Mouse (Mus musculus) neural tube, embryonic 12.5 days (tissue): Measurements from ENCODE around the gene Ablim1. TPM values are rescaled to one million over a fixed set of nuclear protein-coding genes. Genes with fewer than 3 reads are reported as not detected.

ENCODE experiments used
- ATAC-seq: fragments of 200-750 bp; cut with Nextera tagmentation; 2 replicates; pipeline ENCODE4 v1.8.0; 2017; ENCODE audit warnings: low read depth, mild to moderate bottlenecking, moderate TSS enrichment, moderate library complexity; ENCODE audit not compliant: low FRiP score
- H3K27ac ChIP-seq: fragments of 300-500 bp; sonication (generic); 2 replicates; pipeline ENCODE4 v1.5.1; 2016
- H3K27me3 ChIP-seq: fragments of 300-500 bp; sonication (generic); replicated peaks from 2 replicates; pipeline ENCODE4 v1.6.1; 2016; ENCODE audit warnings: mild to moderate bottlenecking
- H3K36me3 ChIP-seq: fragments of 300-500 bp; sonication (generic); 2 replicates; pipeline ENCODE4 v1.6.1; 2016; ENCODE audit warnings: mild to moderate bottlenecking
- H3K4me1 ChIP-seq: fragments of 300-500 bp; sonication (generic); 2 replicates; pipeline ENCODE4 v1.6.1; 2016
- H3K4me2 ChIP-seq: fragments of 300-500 bp; sonication (generic); replicated peaks from 2 replicates; pipeline ENCODE4 v1.6.1; 2016; ENCODE audit warnings: mild to moderate bottlenecking
- H3K4me3 ChIP-seq: fragments of 300-500 bp; sonication (generic); 2 replicates; pipeline ENCODE4 v1.5.1; 2016
- H3K9ac ChIP-seq: fragments of 300-500 bp; sonication (generic); 2 replicates; pipeline ENCODE4 v1.6.1; 2016; ENCODE audit warnings: mild to moderate bottlenecking
- H3K9me3 ChIP-seq: fragments of 300-500 bp; sonication (generic); 2 replicates; pipeline ENCODE4 v1.6.1; 2016; ENCODE audit warnings: mild to moderate bottlenecking
- WGBS: fragments of 180-500 bp; shearing (Covaris S2); methylation state at CpG from one replicate; pipeline ENCODE4 v1.1.7; 2016; 5-methylcytosine and 5-hydroxymethylcytosine counted together
- polyA plus RNA-seq: library from polyadenylated mRNA; unstranded; fragments of >200 nt; fragmentation: Nextera tagmentation; extraction: Ambion mirVana; gene quantifications from 2 replicates; pipeline ENCODE4 v1.2.1, GENCODE M21; 2016

The Ablim1 gene
- polyA plus RNA-seq, 1 experiment from 2014 or later: 34.9 TPM

DNA sequence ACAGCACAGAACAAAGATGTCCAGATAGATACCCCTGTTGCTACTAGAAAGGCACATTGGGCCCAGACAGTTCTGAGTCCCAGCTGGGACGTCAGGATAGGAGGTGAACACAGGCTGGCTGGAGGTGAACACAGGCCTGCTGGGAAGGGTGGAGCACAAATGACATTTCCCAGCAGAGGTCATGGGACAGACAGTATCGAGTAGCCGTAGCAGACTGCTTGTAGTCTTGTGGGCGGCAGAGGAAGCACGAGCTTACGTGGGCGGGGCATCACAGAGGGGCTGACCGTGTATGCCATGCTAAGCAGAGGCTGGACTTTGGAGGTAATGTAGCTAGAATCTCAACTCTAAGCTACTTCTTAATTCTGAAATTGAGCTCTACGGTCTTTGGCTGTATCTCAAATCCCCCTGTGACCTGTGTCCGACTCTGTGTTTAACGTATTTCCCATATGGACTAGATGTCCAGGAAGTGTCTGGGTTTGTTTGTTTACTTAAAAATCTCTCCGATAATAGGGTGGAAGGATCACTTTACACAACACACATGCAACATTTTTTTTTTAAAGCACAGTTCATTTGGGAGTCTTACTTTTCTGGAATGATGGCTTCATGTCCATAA is 114.1 kb downstream of the Ablim1 start:
- no peak overlapping the region for H3K4me3 ChIP-seq

DNA sequence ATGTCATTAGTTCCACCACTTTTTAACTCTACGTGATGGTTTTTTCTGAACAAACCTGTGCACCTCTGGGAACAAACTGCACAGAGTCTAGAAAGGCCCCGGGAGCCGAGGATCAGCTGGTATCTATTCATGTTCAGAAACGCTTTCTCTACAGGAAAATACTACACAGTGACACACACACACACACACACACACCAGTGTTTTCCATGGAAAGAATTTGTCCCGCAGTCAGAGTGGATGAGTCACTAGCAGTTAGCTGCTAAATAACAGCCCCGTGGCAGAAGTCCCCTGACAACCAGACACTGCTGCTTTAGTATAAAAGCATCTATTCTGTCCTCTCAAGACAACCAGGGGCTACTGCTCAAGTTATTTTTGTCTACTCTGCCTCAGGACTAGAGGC is 115.4 kb downstream of the Ablim1 start:
- no peak overlapping the region for H3K4me3 ChIP-seq
- H3K27me3 ChIP-seq: peaks cover 23% of the 10 kb centered on the region
- peaks cover 37% of the 10 kb centered on the region for H3K4me1 ChIP-seq
- no peak overlapping the region for H3K27ac ChIP-seq
- H3K36me3 ChIP-seq: no peaks in the 10 kb centered on the region
- no peak overlapping the region for H3K4me2 ChIP-seq
- WGBS: 30% methylated on average over 6 of the region's 6 CpGs
- no peak overlapping the region for H3K9ac ChIP-seq
- ATAC-seq: no peak
- no peaks in the 10 kb centered on the region for H3K9me3 ChIP-seq

More for the DNA sequence above, 114.1 kb downstream of the Ablim1 start:
- Histone ChIP-seq H3K9me3 (no peaks in the 10 kb centered on the region), H3K9ac (no peak overlapping the region), H3K36me3 (no peaks in the 10 kb centered on the region), H3K4me1 (peaks cover 37% of the 10 kb centered on the region), H3K27ac (no peak overlapping the region), H3K4me2 (no peak overlapping the region), H3K27me3 (peaks cover 12% of the 10 kb centered on the region)
- WGBS: 57% methylated on average over 12 of the region's 12 CpGs
- no peak for ATAC-seq

DNA sequence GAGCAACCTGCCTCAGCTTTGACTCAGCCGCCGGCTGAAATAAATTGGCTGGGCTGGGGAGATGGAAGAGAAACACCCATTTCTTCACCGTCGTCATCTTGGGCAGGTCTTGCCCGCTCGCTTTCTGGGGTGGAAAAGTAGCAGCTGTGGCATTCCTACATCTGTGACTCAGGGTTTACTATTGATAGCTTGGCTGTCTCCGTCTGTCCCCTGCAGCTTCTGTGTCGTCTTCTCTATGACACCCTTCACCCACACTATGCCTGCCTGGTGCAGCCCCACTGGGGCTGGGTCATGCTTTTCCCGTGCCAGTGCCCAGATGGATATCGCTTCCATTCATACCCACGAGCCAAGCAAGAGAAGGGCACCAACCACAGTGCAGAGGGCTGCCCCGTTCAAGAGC is 116.2 kb downstream of the Ablim1 start:
- Histone ChIP-seq H3K9me3 (no peaks in the 10 kb centered on the region), H3K4me3 (no peak overlapping the region), H3K4me1 (peaks cover 37% of the 10 kb centered on the region), H3K36me3 (no peaks in the 10 kb centered on the region), H3K27me3 (peaks cover 23% of the 10 kb centered on the region), H3K9ac (no peak overlapping the region), H3K27ac (no peak overlapping the region), H3K4me2 (peak overlapping the region; percentile 5; the same call in 1 of the 2 replicates)
- 61% methylated on average over 12 of the region's 12 CpGs for WGBS
- ATAC-seq: no peak

DNA sequence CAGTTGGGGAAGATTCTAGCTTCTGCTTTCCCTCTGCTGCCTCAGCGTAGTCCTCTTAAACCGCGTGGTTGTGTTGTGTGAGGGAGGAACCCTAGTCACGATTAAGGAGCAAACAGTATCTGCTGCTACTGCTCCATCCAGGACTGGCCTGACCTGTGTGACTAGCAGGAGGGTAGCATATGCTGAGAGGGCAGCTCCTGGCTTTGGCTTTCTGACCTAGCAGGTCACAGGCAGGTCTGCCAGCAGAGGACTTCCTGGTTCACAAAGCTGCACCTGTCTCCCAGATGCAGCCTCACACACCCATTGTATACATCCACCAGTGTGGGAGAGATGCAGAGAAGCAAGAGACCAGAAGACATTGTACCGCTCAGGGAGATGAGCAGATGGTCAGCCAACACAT is 116.7 kb downstream of the Ablim1 start:
- H3K27ac ChIP-seq: no peak overlapping the region
- no peaks in the 10 kb centered on the region for H3K36me3 ChIP-seq
- 55% methylated on average over 5 of the region's 5 CpGs for WGBS
- no peak; the same call in 1 of the 2 replicates for ATAC-seq
- peaks cover 23% of the 10 kb centered on the region for H3K27me3 ChIP-seq
- H3K9ac ChIP-seq: no peak overlapping the region
- peak overlapping the region; percentile 87 for H3K4me2 ChIP-seq
- H3K4me3 ChIP-seq: no peak overlapping the region
- peaks cover 37% of the 10 kb centered on the region for H3K4me1 ChIP-seq
- no peaks in the 10 kb centered on the region for H3K9me3 ChIP-seq

DNA sequence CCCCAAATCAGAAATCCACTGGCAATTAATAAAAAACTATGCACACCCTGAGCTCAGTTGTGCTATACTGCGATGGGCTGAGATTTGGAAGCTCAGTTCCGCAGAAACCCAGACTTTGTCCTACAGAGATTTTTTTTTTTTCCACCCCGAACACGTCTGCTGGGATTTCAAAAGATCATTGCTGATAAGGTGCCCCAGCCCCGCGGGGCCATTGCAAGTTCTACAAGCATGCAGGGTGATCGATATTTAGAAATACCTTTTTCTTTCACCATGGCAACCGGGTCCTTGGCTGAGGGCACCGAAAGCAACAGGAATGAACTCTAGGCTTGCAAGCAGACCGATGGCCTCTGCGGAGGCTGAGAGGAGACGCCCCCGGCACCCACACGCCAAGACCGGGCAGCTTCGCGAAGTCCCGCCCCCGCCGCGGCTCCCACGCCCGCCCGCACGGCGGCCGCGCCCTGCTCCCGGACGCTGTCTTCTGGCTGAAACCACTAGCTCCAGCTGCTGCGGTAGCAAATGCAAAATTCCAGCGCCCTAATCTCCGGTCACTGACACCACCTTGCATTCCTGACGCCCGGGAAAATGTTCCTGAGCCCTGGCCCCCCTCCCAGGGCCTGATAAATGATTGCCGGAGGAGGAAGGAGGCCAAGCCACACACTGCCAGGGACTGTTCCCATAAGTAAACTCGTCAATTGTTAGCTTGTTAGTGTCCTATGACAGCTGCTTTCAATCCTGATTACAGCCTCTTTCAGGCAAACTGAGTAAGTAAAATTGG is 117.5 kb downstream of the Ablim1 start:
- peaks cover 23% of the 10 kb centered on the region for H3K27me3 ChIP-seq

DNA sequence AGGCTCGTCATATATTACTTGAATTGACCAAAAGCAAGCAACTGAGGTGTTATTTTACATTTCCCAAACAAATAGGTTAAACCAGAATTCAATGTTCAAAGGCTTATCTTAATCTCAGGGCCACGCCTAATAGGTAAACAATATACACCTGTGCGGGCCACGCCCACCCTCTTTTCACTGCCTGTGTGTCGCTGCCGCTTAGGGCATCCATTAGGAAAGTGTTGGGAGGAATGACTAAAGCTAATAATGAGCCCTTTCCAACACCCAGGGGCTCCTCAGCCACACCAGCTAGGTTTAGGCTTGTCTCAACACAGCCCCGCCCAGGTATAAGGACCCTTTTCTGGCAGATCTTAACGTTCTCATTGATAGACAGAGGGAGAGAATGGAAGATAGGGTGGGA is 118.1 kb downstream of the Ablim1 start:
- 0 out of 2 replicates have a peak overlapping the region, but pooled peaks have one; percentile 51 for H3K9ac ChIP-seq
- ATAC-seq: no peak
- peaks cover 37% of the 10 kb centered on the region for H3K4me1 ChIP-seq
- H3K36me3 ChIP-seq: no peaks in the 10 kb centered on the region
- H3K4me2 ChIP-seq: peak overlapping the region; percentile 87
- no peaks in the 10 kb centered on the region for H3K9me3 ChIP-seq
- peak overlapping the region; percentile 43; the same call in 1 of the 2 replicates for H3K4me3 ChIP-seq
- peaks cover 23% of the 10 kb centered on the region for H3K27me3 ChIP-seq
- WGBS: 38% methylated on average over 8 of the region's 8 CpGs
- H3K27ac ChIP-seq: no peak overlapping the region

More for the DNA sequence above, 117.5 kb downstream of the Ablim1 start:
- ATAC-seq: peak; percentile 49; the same call in 1 of the 2 replicates
- no peaks in the 10 kb centered on the region for H3K36me3 ChIP-seq
- H3K4me1 ChIP-seq: peaks cover 37% of the 10 kb centered on the region
- no peak overlapping the region for H3K27ac ChIP-seq
- H3K9ac ChIP-seq: peak overlapping the region; percentile 51; the same call in 1 of the 2 replicates
- no peaks in the 10 kb centered on the region for H3K9me3 ChIP-seq
- peak overlapping the region; percentile 87 for H3K4me2 ChIP-seq
- H3K4me3 ChIP-seq: peak overlapping the region; percentile 43
- WGBS: 2% methylated on average over 37 of the region's 37 CpGs

DNA sequence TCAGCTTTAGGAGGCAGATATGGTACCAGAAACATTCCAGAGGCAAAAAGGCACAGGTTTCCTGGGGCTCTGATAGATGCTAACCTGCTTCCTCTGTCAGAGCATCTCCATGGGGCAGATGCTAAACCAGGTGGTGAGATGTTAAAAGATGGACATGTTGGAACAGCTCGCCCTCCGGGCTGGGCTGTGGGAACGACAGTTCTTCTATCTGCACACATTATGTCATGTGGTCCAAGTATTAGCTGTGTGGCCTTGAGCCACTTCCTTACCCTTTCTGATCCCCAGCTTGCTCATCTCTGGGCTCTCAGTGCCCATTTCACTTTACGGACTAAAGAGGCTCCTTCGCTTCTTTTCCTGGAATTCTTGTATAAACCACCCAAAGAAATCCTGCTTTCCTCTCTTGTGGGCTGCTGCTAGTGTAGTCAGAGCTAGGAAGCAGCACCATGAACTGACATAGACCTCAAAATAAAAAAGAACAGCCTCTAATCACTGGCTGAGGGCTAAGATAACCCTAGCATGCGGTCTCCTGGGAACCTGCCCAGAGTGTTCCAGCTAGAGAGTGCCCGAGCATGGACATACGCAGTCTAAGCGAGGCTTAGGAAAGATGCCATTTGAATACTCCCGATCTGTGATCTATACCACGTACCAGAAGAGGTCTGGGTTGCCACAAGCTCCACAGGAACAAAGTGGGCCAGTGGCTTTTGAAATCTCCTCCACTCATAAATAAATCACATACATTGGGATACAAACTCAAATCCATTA is 119.4 kb downstream of the Ablim1 start:
- Histone ChIP-seq H3K4me1 (peaks cover 34% of the 10 kb centered on the region), H3K9me3 (no peaks in the 10 kb centered on the region), H3K9ac (no peak overlapping the region), H3K4me2 (peak overlapping the region; percentile 87; the same call in 1 of the 2 replicates), H3K36me3 (no peaks in the 10 kb centered on the region), H3K27ac (no peak overlapping the region), H3K27me3 (peaks cover 23% of the 10 kb centered on the region), H3K4me3 (no peak overlapping the region)
- ATAC-seq: no peak
- 92% methylated on average over 11 of the region's 11 CpGs for WGBS

DNA sequence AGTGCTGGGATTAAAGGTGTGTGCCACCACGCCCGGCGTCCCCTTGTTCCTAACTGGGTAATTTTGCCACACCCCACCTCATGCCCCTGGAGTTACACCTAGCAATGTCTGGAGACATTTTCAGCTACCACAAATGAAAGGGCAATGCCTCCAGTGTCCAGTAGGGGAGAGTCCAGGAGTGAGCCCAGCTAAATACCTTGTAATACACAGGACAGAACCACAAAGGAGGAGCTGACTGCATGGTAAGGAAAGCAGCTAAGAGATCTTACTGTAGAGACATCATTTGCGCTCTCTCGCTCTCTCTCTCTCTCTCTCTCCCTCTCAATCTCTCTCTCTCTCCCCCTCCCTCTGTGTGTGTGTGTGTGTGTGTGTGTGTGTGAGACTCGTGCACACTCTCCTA is 120.8 kb downstream of the Ablim1 start:
- Histone ChIP-seq H3K27ac (no peak overlapping the region), H3K4me3 (no peak overlapping the region), H3K27me3 (peaks cover 23% of the 10 kb centered on the region), H3K4me1 (peaks cover 24% of the 10 kb centered on the region), H3K4me2 (no peak overlapping the region), H3K9ac (no peak overlapping the region), H3K9me3 (no peaks in the 10 kb centered on the region), H3K36me3 (no peaks in the 10 kb centered on the region)
- no peak for ATAC-seq
- WGBS: 89% methylated on average over 6 of the region's 6 CpGs

DNA sequence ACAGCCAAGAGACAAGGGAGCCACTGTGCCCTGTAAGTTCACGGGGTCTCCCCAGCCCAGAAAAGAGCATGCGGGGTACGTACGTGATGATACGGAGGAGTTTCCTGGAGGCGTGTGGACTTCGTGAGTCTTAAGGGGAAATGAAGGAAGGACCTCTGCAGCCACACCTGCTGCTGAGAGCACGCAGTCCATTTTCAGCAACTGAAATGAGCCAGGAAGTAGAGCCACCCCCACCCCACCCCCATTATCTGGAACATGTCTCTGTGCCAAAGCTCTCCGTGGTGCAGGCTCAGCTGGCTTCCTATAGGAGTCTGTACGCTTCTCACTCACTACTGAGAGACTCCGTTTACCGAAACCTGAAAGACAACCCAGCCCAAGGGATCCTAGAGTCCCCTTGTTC is 121.3 kb downstream of the Ablim1 start:
- Histone ChIP-seq H3K27me3 (peaks cover 23% of the 10 kb centered on the region), H3K36me3 (no peaks in the 10 kb centered on the region), H3K4me1 (peaks cover 19% of the 10 kb centered on the region), H3K4me2 (no peak overlapping the region), H3K9ac (no peak overlapping the region), H3K9me3 (no peaks in the 10 kb centered on the region), H3K4me3 (no peak overlapping the region), H3K27ac (no peak overlapping the region)
- ATAC-seq: no peak
- 93% methylated on average over 12 of the region's 12 CpGs for WGBS

DNA sequence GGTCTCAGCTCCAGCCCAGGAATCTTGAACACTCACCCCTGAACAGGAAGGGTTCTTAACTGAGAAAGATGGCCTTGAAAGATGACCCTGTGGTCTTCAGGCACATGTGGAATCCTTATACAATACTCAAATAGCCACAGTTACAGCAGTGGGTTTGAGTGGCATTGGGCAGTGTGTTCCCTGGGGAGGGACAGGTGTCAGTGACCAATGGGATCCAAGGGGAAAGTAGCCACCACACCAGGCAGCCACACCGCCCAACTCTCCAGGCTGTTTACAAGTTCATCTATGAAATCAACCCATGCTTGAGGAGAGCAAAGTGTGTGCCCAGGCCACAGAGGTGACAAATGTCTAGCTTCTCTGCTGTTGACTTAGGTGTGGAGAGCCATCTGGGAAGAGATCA is 123.6 kb downstream of the Ablim1 start:
- H3K9me3 ChIP-seq: no peaks in the 10 kb centered on the region
- H3K27me3 ChIP-seq: peaks cover 16% of the 10 kb centered on the region
- WGBS: 82% methylated on average over 1 of the region's 1 CpGs
- H3K27ac ChIP-seq: no peak overlapping the region
- H3K4me2 ChIP-seq: no peak overlapping the region
- no peak for ATAC-seq
- H3K36me3 ChIP-seq: no peaks in the 10 kb centered on the region
- H3K4me3 ChIP-seq: no peak overlapping the region
- H3K4me1 ChIP-seq: no peaks in the 10 kb centered on the region
- no peak overlapping the region for H3K9ac ChIP-seq

DNA sequence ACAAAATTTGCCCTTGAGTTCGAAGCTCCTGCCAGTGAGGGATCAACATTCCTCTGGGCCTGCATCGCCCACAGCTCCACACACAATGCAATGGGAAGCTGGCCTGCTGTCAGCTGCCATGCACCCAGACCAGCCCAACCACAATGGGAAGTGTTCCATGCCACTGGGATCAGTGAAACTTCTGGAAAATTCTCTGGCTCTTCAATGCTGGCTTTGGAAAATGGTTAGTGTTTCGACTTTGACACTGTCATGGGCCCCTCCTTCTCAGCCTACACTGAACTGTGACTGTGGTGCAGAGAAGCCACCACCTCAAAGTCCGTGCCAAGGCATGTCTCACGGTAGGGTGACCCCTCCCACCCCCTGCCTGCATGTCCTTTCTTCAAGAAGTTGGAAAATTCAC is 125.3 kb downstream of the Ablim1 start:
- no peak overlapping the region for H3K4me3 ChIP-seq
- 87% methylated on average over 5 of the region's 5 CpGs for WGBS
- ATAC-seq: no peak
- no peaks in the 10 kb centered on the region for H3K27me3 ChIP-seq
- H3K27ac ChIP-seq: no peak overlapping the region
- no peak overlapping the region for H3K9ac ChIP-seq
- H3K4me1 ChIP-seq: no peaks in the 10 kb centered on the region
- no peaks in the 10 kb centered on the region for H3K36me3 ChIP-seq
- no peak overlapping the region for H3K4me2 ChIP-seq
- no peaks in the 10 kb centered on the region for H3K9me3 ChIP-seq

DNA sequence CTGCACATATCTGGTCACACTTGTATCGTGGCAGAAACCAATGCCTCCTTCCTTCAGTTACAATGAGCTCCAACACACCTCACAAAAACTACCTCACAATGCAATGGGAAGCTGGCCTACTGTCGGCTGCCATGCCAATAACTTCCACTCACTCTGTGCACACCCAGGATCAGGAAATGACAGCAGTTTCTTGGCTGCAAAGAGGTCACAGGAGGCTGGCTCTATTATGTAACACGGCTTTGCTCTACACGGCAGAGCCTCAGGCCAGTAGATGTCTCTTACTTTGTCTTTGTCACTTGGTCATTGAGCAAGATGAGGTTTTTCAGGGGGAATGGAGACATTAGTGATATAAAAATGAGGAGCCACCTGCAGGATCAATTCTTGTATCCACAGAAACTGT is 126.2 kb downstream of the Ablim1 start:
- Histone ChIP-seq H3K4me3 (no peak overlapping the region), H3K36me3 (no peaks in the 10 kb centered on the region), H3K4me1 (no peaks in the 10 kb centered on the region), H3K4me2 (no peak overlapping the region), H3K9me3 (no peaks in the 10 kb centered on the region), H3K27ac (no peak overlapping the region), H3K9ac (no peak overlapping the region), H3K27me3 (no peaks in the 10 kb centered on the region)
- no peak for ATAC-seq
- WGBS: 83% methylated on average over 4 of the region's 4 CpGs
